Mouse (Mus musculus) neural tube, embryonic 13.5 days (tissue): ENCODE measurements at regions not wholly inside any gene's neighbourhood (a gene's known extent, or its start where the extent isn't known, plus 50 kb on each side); places are given as distances from the start of the nearest gene placed in this dataset.

ENCODE experiments used
- ATAC-seq: fragments of 200-750 bp; cut with Nextera tagmentation; 2 replicates; pipeline ENCODE4 v1.8.0; 2017; ENCODE audit warnings: low read depth, mild to moderate bottlenecking, moderate TSS enrichment, moderate library complexity
- H3K27ac ChIP-seq: fragments of 300-500 bp; sonication (generic); replicated peaks from 2 replicates; pipeline ENCODE4 v1.5.1; 2015; ENCODE audit warnings: moderate library complexity, mild to moderate bottlenecking, inconsistent platforms
- H3K27me3 ChIP-seq: fragments of 300-500 bp; sonication (generic); 2 replicates; pipeline ENCODE4 v1.6.1; 2015; ENCODE audit warnings: mild to moderate bottlenecking, inconsistent platforms
- H3K36me3 ChIP-seq: fragments of 300-500 bp; sonication (generic); 2 replicates; pipeline ENCODE4 v1.6.1; 2015; ENCODE audit warnings: mild to moderate bottlenecking, inconsistent platforms
- H3K4me1 ChIP-seq: fragments of 300-500 bp; sonication (generic); replicated peaks from 2 replicates; pipeline ENCODE4 v1.6.1; 2015; ENCODE audit warnings: inconsistent platforms
- H3K4me2 ChIP-seq: fragments of 300-500 bp; sonication (generic); 2 replicates; pipeline ENCODE4 v1.6.1; 2015; ENCODE audit warnings: inconsistent platforms, mild to moderate bottlenecking, moderate library complexity
- H3K4me3 ChIP-seq: fragments of 300-500 bp; sonication (generic); 2 replicates; pipeline ENCODE4 v1.5.1; 2015; ENCODE audit warnings: mild to moderate bottlenecking, inconsistent platforms
- H3K9ac ChIP-seq: fragments of 300-500 bp; sonication (generic); 2 replicates; pipeline ENCODE4 v1.6.1; 2015; ENCODE audit warnings: moderate library complexity, mild to moderate bottlenecking, inconsistent platforms
- H3K9me3 ChIP-seq: fragments of 300-500 bp; sonication (generic); 2 replicates; pipeline ENCODE4 v1.6.1; 2016; ENCODE audit warnings: inconsistent platforms
- WGBS: fragments of 180-500 bp; shearing (Covaris S2); methylation state at CpG from one replicate; pipeline ENCODE4 v1.1.7; 2015; 5-methylcytosine and 5-hydroxymethylcytosine counted together

DNA sequence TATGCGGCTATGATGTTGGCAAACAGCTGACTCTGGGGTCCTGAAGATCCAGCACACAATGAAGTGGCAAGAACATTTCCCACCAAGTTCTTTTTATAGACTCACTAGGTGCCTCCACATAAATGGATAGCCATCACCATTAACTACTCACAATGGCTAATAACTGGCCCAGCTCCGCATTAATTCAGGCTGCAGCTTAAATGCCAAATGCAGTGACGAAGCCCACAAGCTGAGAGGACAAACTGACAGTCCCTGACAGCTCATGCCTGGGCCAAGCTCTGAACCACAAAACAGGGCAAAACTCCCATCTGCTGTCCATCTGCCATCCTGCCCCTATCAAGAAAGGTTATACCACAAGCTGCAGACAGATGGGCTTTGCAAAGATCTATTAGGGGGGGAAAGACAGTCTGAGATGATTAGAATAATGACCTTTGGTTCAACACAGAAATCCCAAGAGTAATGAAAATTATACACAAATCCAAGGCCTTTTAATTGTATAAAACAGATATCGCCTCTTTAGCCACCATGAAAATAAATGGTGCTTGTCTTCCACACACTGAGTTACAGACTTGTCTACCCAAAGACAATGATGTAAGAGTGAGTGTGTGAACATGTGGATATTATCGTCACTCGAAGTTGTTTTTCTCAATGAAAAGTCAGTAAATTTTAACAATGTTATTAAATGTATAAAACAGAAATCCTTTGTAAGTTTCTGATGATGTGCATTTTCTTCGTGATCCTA lies 224.1 kb downstream of the Gm11361 start:
- H3K9ac ChIP-seq, result no peak overlapping the region
- H3K9me3 ChIP-seq, result no peaks in the 10 kb centered on the region
- H3K27me3 ChIP-seq, result no peaks in the 10 kb centered on the region
- H3K36me3 ChIP-seq, result no peaks in the 10 kb centered on the region
- peak overlapping the region; percentile 7; the same call in 1 of the 2 replicates for H3K27ac ChIP-seq
- peak; percentile 75 for ATAC-seq
- H3K4me1 ChIP-seq, result peaks cover 17% of the 10 kb centered on the region
- H3K4me2 ChIP-seq, result no peak overlapping the region
- H3K4me3 ChIP-seq, result no peak overlapping the region
- 45% methylated on average over 7 of the region's 7 CpGs for WGBS

DNA sequence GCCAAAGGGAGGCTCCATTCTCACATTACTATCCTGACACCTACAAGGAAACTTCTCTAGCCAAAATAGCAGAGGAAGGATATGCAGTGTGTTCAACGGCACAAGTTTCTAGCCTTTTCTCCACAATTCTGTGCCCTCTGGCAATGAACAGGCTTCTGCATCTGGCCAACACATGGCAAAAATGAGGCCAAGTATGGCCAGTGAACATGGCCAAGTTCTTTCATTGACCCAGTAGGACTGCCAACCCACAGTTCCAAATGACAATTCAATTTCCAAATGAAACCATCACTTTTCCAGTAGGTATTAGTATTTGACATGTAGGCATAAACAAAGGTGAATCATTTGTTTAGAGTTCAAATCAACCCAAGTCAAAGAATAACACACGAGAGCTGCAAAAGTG lies 208.8 kb downstream of the Gm11361 start:
- Histone ChIP-seq H3K9me3 (no peaks in the 10 kb centered on the region), H3K4me1 (no peaks in the 10 kb centered on the region), H3K9ac (no peak overlapping the region), H3K36me3 (no peaks in the 10 kb centered on the region), H3K27me3 (no peaks in the 10 kb centered on the region), H3K4me2 (no peak overlapping the region), H3K4me3 (no peak overlapping the region), H3K27ac (peak overlapping the region; percentile 59)
- WGBS, result 78% methylated on average over 2 of the region's 2 CpGs
- ATAC-seq, result no peak

DNA sequence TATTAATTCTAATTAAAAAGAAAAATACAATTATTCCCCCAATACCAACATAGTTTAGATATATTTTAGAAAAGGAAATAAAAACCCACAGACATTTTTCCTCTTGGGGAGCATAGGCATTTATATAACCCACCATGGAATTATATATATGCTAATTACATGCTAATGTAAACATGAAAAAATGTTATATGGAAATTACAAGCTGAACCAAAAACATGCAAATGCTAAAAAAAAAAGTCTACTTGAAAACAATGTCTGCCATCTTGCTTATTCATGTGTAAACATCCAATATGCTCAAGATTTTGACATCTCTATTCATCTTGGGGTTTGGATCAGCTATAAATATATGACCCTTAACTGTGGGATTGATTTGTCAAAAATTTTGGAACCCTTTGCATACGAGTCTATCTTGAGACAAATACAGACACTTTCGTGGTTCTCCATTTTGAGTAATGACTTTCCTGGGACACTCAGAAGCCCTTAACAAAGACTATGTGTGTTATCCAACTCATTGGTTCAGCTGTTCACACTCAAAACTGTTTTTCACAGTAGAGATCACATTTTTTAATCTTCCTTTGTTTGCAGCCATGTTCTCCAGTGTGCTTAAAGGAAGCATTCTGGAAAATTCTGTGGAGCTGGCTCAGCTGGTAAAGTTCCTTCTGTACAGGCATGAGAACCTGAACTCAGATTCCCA lies 208.0 kb downstream of the Gm11361 start:
- ATAC-seq, result no peak
- no peak overlapping the region for H3K9ac ChIP-seq
- no peak overlapping the region for H3K4me2 ChIP-seq
- H3K9me3 ChIP-seq, result no peaks in the 10 kb centered on the region
- no peaks in the 10 kb centered on the region for H3K27me3 ChIP-seq
- 60% methylated on average over 2 of the region's 2 CpGs for WGBS
- H3K36me3 ChIP-seq, result no peaks in the 10 kb centered on the region
- H3K4me3 ChIP-seq, result no peak overlapping the region
- H3K27ac ChIP-seq, result peak overlapping the region; percentile 59
- H3K4me1 ChIP-seq, result peaks cover 2% of the 10 kb centered on the region; the same call in 1 of the 2 replicates

DNA sequence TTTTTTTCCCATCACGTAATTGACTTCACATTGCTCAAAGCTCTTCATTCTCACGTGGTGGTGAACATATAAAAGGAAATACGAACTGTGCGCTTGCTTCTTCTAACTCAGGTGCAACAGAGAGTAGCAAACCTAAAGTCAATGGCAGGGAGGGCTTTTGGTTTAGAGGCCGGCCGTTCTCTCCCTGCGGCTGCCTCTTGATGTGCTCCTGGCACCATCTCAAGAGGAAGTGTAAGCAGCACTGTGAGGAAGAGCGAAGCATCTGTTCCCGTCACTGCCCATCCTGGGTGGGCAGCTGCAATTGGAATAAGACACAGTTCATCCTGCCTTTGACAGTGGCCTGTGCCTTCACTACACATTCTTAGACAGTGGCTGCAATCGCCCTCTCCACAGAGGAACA lies 204.0 kb downstream of the Gm11361 start:
- Histone ChIP-seq H3K36me3 (no peaks in the 10 kb centered on the region), H3K27ac (no peak overlapping the region), H3K27me3 (no peaks in the 10 kb centered on the region), H3K9ac (no peak overlapping the region), H3K4me2 (no peak overlapping the region), H3K4me3 (no peak overlapping the region), H3K9me3 (no peaks in the 10 kb centered on the region), H3K4me1 (peaks cover 4% of the 10 kb centered on the region; the same call in 1 of the 2 replicates)
- 91% methylated on average over 10 of the region's 10 CpGs for WGBS
- no peak for ATAC-seq

DNA sequence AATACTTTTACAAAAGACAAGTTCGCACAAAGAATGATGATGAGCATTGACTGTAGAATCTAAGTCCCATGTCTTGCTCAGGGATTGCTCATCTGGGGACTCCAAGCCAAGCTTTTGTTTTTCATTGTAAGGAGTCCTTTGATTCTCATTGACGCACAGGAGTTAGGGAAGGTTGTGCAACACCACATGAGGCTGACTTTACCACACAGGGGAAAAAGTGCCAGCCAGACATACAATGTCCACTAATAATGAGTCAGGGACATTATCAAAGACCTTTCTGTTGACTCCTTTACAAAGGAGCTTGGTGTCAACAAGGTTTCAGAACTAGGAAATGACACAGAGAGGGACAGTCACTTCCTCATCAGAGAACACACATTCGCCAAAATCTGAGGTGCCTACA lies 200.1 kb downstream of the Gm11361 start:
- no peak overlapping the region for H3K27ac ChIP-seq
- no peak overlapping the region for H3K9ac ChIP-seq
- H3K4me2 ChIP-seq, result no peak overlapping the region
- no peaks in the 10 kb centered on the region for H3K9me3 ChIP-seq
- H3K27me3 ChIP-seq, result no peaks in the 10 kb centered on the region
- no peaks in the 10 kb centered on the region for H3K36me3 ChIP-seq
- 88% methylated on average over 3 of the region's 3 CpGs for WGBS
- ATAC-seq, result no peak
- H3K4me3 ChIP-seq, result no peak overlapping the region
- peaks cover 18% of the 10 kb centered on the region for H3K4me1 ChIP-seq

DNA sequence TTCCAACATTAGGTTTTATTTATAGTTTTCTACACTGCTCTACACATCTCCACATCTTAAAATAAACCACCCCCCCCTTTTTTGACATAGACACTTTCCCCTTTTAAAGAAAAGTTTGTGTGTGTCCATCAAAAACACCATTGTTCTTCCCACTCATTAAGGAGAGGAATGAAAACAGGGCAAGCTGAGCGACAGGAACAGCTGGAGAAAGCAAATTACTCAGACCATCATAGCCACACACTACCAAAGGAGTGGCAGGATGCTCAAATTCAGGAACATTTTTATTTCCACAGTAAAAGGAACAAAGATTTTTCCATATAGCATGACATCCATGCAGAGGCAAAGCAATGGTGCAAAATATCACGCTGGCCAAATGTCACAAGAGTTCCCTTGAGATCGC lies 198.6 kb downstream of the Gm11361 start:
- no peaks in the 10 kb centered on the region for H3K36me3 ChIP-seq
- H3K4me1 ChIP-seq, result peaks cover 22% of the 10 kb centered on the region
- no peak overlapping the region for H3K27ac ChIP-seq
- ATAC-seq, result no peak
- H3K27me3 ChIP-seq, result no peaks in the 10 kb centered on the region
- no peak overlapping the region for H3K9ac ChIP-seq
- H3K9me3 ChIP-seq, result no peaks in the 10 kb centered on the region
- no peak overlapping the region for H3K4me3 ChIP-seq
- H3K4me2 ChIP-seq, result no peak overlapping the region
- 90% methylated on average over 3 of the region's 3 CpGs for WGBS

DNA sequence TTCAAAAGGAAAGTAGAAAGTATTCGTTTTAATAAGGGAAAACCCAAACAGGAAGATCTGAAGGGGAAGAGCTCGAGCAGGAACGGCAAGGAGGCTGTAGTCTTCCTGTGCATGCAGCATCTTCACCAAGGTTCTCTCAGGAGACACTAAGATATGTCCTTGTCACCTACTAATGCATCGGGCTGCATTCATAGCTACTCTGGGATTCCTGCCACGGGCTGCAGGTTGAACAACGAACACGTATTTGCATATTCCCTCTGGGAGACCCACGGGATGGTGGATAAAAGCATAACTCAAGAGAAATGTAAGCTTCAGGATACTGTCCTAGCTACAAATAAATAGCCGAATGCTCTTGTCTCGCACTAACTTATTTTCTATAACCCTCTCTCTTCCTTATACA lies 197.7 kb downstream of the Gm11361 start:
- no peaks in the 10 kb centered on the region for H3K27me3 ChIP-seq
- 0 out of 2 replicates have a peak overlapping the region, but pooled peaks have one; percentile 33 for H3K27ac ChIP-seq
- H3K4me2 ChIP-seq, result no peak overlapping the region
- ATAC-seq, result no peak
- H3K36me3 ChIP-seq, result no peaks in the 10 kb centered on the region
- H3K4me3 ChIP-seq, result no peak overlapping the region
- 58% methylated on average over 10 of the region's 10 CpGs for WGBS
- peaks cover 24% of the 10 kb centered on the region for H3K4me1 ChIP-seq
- no peak overlapping the region for H3K9ac ChIP-seq
- H3K9me3 ChIP-seq, result no peaks in the 10 kb centered on the region

DNA sequence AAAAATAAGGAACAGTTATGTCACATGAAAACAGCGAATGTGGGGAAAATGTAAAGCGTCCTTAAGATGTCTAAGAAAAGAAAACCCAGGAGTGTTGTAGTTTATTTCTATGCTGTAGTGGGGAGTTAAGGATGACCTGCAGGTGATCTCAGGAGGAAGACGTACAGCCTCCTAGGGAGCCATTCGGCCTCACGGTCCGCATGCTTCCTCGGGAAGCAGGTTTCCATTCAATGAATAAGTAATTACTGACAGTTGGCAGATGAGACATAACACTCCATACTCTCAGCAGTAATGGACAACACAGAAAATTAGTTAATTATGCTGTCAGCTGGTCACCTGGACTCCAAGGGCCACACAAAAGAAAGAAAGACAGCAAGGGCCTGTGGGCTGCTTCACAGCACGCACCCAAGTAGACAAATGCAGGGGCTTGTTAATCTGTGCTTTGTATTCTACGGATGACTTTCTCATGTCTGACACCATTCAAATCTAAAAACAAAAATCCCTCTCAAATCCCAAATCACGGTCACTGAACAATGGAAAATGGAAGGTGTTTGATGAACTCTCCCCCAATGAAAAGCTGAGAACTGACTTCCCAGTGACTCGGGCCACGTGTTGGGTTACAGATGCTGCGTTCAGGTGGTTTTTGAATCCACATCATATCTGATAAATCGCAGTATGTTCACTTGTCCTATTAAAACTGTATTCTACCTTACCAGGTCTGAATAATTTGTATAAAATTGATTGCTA lies 193.5 kb downstream of the Gm11361 start:
- Histone ChIP-seq H3K36me3 (no peaks in the 10 kb centered on the region), H3K9ac (no peak overlapping the region), H3K9me3 (no peaks in the 10 kb centered on the region), H3K27me3 (no peaks in the 10 kb centered on the region), H3K4me1 (peaks cover 24% of the 10 kb centered on the region), H3K27ac (peak overlapping the region; percentile 53), H3K4me3 (no peak overlapping the region), H3K4me2 (no peak overlapping the region)
- WGBS, result 45% methylated on average over 14 of the region's 14 CpGs
- peak; percentile 63; the same call in 1 of the 2 replicates for ATAC-seq

DNA sequence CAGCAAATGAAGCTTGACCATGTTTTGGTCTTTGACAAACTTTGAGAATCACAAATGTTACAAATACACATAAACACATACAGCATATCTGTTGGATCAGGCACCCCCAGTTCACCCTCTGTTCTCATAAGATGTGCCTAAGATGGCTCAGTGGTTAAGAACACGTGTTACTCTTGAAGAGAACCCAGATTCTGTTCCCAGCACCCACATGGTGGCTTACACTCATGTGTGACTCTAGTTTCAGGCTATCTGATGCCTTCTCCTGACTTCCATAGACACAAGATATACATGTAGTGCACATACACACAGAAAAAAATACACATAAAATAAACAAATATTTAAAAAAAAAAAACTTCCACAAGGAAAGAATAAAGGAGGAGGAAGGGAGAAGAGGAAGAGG lies 191.7 kb downstream of the Gm11361 start:
- H3K9ac ChIP-seq, result no peak overlapping the region
- no peaks in the 10 kb centered on the region for H3K27me3 ChIP-seq
- no peaks in the 10 kb centered on the region for H3K36me3 ChIP-seq
- no peak overlapping the region for H3K4me3 ChIP-seq
- no peak overlapping the region for H3K27ac ChIP-seq
- no peak for ATAC-seq
- no peaks in the 10 kb centered on the region for H3K9me3 ChIP-seq
- 94% methylated on average over 1 of the region's 1 CpGs for WGBS
- peaks cover 9% of the 10 kb centered on the region for H3K4me1 ChIP-seq
- H3K4me2 ChIP-seq, result no peak overlapping the region

DNA sequence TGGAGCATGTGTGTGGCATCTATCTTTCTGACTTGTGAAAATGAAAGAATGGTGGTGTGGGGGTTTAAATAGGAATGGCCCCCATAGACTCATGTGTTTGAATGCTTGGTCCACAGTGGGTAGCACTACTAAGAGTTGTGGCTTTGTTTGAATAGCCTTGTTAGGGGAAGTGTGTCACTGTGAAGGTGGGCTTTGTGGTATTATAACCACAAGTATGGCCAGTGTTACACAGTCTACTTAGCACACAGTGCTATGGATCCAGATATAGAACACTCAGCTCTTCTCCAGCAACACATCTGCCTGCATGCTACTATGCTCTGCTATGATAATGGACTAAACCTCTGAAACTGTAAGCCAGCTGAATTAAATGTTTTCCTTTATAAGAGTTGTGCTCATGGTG lies 184.9 kb downstream of the Gm11361 start:
- no peak for ATAC-seq

DNA sequence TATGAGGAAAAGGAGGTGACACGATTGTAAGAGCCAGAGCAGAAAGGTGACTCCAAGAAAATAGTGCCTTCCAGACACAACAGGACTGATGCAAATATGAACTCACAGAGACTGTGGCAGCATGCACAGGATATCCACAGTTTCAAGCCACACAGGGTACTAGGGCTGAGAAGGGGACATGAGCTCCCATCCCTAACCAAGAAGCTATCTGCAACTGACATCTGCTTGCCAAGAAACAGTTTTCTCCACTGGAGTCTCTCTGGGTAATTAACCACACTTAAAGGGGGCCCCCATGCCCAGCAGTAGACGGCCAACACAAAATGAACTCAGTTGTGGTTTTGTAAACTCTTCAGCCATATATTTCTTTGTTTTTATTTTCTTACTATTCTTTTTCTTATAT lies 176.1 kb downstream of the Gm11361 start:
- Histone ChIP-seq H3K4me1 (no peaks in the 10 kb centered on the region), H3K36me3 (no peaks in the 10 kb centered on the region), H3K4me3 (no peak overlapping the region), H3K4me2 (no peak overlapping the region), H3K27ac (no peak overlapping the region), H3K27me3 (no peaks in the 10 kb centered on the region), H3K9ac (no peak overlapping the region), H3K9me3 (no peaks in the 10 kb centered on the region)
- ATAC-seq, result no peak
- 37% methylated on average over 2 of the region's 2 CpGs for WGBS

More for the DNA sequence above, 184.9 kb downstream of the Gm11361 start:
- Histone ChIP-seq H3K9ac (no peak overlapping the region), H3K4me1 (no peaks in the 10 kb centered on the region), H3K4me2 (no peak overlapping the region), H3K36me3 (0 out of 2 replicates have a peak, but pooled peaks cover 6% of the 10 kb centered on the region), H3K9me3 (peaks cover 10% of the 10 kb centered on the region; the same call in 1 of the 2 replicates), H3K27me3 (no peaks in the 10 kb centered on the region), H3K27ac (no peak overlapping the region), H3K4me3 (no peak overlapping the region)

DNA sequence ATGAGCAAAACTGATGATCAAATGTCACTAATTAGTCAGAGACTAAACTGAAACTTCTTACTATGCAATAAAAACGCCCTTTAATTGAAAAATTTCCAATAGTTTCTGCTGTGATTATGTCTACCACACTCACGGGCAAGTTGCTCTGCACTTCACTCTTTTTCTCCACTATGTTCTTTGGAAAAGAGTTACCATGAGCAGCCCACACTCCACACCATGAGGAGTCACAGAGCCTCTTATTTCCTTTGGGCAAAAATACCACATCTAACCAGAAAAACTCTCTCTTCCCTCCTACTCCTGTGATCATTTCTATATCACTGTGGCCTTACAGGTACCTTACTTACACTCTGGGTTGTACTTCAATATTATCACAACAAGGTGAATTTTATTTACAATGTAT lies 174.7 kb downstream of the Gm11361 start:
- H3K4me3 ChIP-seq, result no peak overlapping the region
- H3K4me2 ChIP-seq, result no peak overlapping the region
- no peak for ATAC-seq
- no peak overlapping the region for H3K27ac ChIP-seq
- H3K36me3 ChIP-seq, result no peaks in the 10 kb centered on the region
- no peaks in the 10 kb centered on the region for H3K27me3 ChIP-seq
- H3K9ac ChIP-seq, result no peak overlapping the region
- no peaks in the 10 kb centered on the region for H3K4me1 ChIP-seq
- 79% methylated on average over 2 of the region's 2 CpGs for WGBS
- H3K9me3 ChIP-seq, result no peaks in the 10 kb centered on the region
